Mouse (Mus musculus): ENCODE data around the gene Edf1. TPM values are rescaled to one million over a fixed set of nuclear protein-coding genes. Genes with fewer than 3 reads are reported as not detected.

Gene Edf1
- 344 and 364 TPM in 2 replicates for polyA plus RNA-seq (2016; fragmentation: Nextera tagmentation; extraction: Ambion mirVana)

DNA sequence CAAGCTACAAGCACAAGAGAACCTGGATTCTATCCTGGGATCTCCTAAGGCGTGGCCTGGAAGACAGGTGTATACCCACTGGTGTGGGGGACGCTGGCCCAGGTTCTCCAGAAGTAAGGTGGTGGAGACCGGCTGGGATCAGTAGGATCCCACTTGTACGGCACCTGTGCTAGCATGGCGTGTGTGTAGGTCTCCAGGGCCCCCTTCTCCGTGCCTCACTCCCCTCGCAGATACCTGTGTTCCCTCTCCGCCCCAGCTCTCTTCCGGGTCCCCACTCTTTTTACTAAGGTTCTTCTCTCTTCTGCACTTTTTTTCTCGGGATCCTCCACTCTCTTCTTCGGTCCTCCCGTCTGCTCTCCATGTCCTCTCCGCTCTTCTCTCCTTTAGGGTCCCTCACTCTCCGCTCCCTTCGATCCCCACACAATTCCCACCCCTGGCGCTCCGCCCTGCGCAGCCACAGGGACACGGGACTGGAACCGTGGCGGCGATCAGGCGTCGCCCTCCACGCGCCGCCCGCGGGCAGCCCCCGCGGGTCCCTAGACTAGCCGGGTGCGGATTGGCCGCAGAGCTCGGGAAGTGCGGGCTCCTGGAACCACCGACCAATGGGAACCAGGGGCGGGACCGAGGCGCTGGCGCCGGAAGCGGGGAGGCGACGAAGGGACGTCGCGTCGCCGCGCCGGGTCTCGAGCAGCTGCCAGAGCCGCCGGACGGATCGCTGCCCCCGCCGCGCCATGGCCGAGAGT, at the start of gene Edf1:
Edf1 (plus strand) TSS at position 627 of the 743 bp plus-strand sequence.
- no peaks in the 10 kb centered on the region for H3K9me3 ChIP-seq (replicated peaks)
- under 1% methylated on average over 61 of the region's 61 CpGs for WGBS
- peaks cover 28% of the 10 kb centered on the region for H3K4me1 ChIP-seq
- peak within 1 kb of the TSS; percentile 94 for H3K27ac ChIP-seq (replicated peaks)
- H3K27me3 ChIP-seq (ENCODE audit: low read depth, poor library complexity, severe bottlenecking): no peaks in the 10 kb centered on the region
- peak within 1 kb of the TSS; percentile 95 for H3K4me3 ChIP-seq
- peaks cover 30% of the 10 kb centered on the region for H3K36me3 ChIP-seq
- peak; percentile 95 for DNase-seq (ENCODE audit: low spot score)

GRCm38 (mm10) chr2:25509912-25510311, 47.7 kb upstream of the Edf1 start:
- 61% methylated on average over 3 of the region's 3 CpGs for WGBS
- Histone ChIP-seq H3K27me3 (ENCODE audit: low read depth, poor library complexity, severe bottlenecking) (no peaks in the 10 kb centered on the region), H3K4me1 (no peaks in the 10 kb centered on the region), H3K9me3 (replicated peaks) (no peaks in the 10 kb centered on the region), H3K27ac (replicated peaks) (no peak overlapping the region), H3K36me3 (peaks cover 14% of the 10 kb centered on the region), H3K4me3 (no peak overlapping the region)
- DNase-seq (ENCODE audit: low spot score): no peak

DNA sequence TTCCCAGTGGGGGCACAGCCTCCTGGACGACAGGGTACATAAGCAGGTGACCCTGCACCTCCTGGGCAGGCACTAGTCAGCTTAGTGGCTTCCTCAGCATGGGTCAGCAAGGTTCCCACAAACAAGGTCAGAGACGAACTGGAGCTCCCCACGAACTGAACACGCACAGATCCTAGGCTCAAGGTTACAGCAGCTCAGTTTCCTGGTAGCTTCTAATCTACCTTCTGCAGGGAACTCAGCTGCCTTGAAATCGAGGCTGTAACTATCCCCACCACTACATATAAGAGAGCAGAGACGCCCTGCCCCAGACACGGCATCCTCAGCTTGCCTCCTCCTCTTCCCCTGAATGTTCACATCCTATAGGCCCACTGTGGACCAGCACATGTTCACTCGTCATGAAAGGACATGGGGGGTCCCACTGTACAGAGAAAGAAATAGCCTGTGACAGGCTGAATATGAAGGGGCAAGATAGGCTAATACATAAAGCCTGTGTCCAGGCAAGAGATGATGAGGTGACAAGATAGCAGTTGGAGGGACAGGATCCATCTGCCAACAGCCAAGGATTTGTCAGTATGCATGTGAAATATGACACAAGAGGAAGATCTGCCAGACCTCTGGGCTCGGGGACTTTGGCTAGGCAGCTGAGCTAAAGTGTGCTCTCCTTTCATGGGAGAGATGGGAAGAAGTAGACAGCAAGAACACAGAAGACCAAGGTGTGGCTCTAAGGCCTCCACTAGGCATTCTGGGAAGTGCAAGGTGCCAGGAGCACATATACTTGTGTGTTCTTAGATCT, 30.9 kb upstream of the Edf1 start:
- Histone ChIP-seq H3K9me3 (replicated peaks) (no peaks in the 10 kb centered on the region), H3K4me1 (no peaks in the 10 kb centered on the region), H3K27me3 (ENCODE audit: low read depth, poor library complexity, severe bottlenecking) (no peaks in the 10 kb centered on the region), H3K27ac (replicated peaks) (no peak overlapping the region), H3K4me3 (no peak overlapping the region), H3K36me3 (peaks cover 98% of the 10 kb centered on the region)
- DNase-seq (ENCODE audit: low spot score): no peak
- WGBS: 90% methylated on average over 9 of the region's 9 CpGs

DNA sequence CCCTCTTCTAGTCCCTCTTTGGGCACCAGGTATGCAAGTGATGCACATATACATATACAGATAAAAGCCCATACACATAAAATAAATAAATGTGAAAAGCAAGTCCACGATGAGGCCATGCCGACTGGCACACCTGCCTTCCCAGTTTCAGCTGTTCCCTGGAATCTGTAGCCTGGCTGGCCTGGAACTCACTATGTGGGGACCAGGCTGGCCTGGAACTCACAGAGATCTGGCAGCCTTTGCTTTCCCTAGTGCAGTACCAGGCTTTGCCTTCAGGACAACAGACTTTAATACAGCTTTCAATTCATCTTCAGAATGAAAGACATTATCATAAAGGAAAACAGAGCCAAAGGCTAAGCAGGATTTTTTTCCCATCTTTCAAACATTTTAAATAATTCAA, 23.9 kb upstream of the Edf1 start:
- H3K27me3 ChIP-seq (ENCODE audit: low read depth, poor library complexity, severe bottlenecking): no peaks in the 10 kb centered on the region
- 98% methylated on average over 2 of the region's 2 CpGs for WGBS
- peaks cover 98% of the 10 kb centered on the region for H3K36me3 ChIP-seq
- H3K4me1 ChIP-seq: no peaks in the 10 kb centered on the region
- no peak for DNase-seq (ENCODE audit: low spot score)
- H3K4me3 ChIP-seq: no peak overlapping the region
- H3K9me3 ChIP-seq (replicated peaks): no peaks in the 10 kb centered on the region
- H3K27ac ChIP-seq (replicated peaks): no peak overlapping the region

- whole genome bisulfite sequencing: 89% methylated on average over 3 of the region's 3 CpGs
Measured at GRCm38 (mm10) chr2:25534178-25534865, 23.3 kb upstream of the Edf1 start.

GRCm38 (mm10) chr2:25534866-25535182, 22.8 kb upstream of the Edf1 start:
- H3K9me3 ChIP-seq (replicated peaks): no peaks in the 10 kb centered on the region
- no peaks in the 10 kb centered on the region for H3K4me1 ChIP-seq
- H3K36me3 ChIP-seq: peaks cover 95% of the 10 kb centered on the region
- 93% methylated on average over 2 of the region's 2 CpGs for WGBS
- no peak for DNase-seq (ENCODE audit: low spot score)
- H3K27me3 ChIP-seq (ENCODE audit: low read depth, poor library complexity, severe bottlenecking): no peaks in the 10 kb centered on the region
- H3K4me3 ChIP-seq: no peak overlapping the region
- no peak overlapping the region for H3K27ac ChIP-seq (replicated peaks)

More at GRCm38 (mm10) chr2:25534178-25534865, 23.3 kb upstream of the Edf1 start:
- Histone ChIP-seq H3K27me3 (ENCODE audit: low read depth, poor library complexity, severe bottlenecking) (no peaks in the 10 kb centered on the region), H3K27ac (replicated peaks) (no peak overlapping the region), H3K4me3 (no peak overlapping the region), H3K9me3 (replicated peaks) (no peaks in the 10 kb centered on the region), H3K4me1 (no peaks in the 10 kb centered on the region), H3K36me3 (peaks cover 95% of the 10 kb centered on the region)
- DNase-seq (ENCODE audit: low spot score): no peak

- H3K27ac ChIP-seq (replicated peaks): no peak overlapping the region
- no peaks in the 10 kb centered on the region for H3K27me3 ChIP-seq (ENCODE audit: low read depth, poor library complexity, severe bottlenecking)
- no peaks in the 10 kb centered on the region for H3K9me3 ChIP-seq (replicated peaks)
- H3K4me1 ChIP-seq: peaks cover under 1% of the 10 kb centered on the region; the same call in 1 of the 2 replicates
- 93% methylated on average over 8 of the region's 8 CpGs for WGBS
- H3K4me3 ChIP-seq: no peak overlapping the region
- H3K36me3 ChIP-seq: peaks cover 78% of the 10 kb centered on the region
- DNase-seq (ENCODE audit: low spot score): no peak
Measured at GRCm38 (mm10) chr2:25536531-25536930, 21.1 kb upstream of the Edf1 start.

- 97% methylated on average over 4 of the region's 4 CpGs for WGBS
- no peaks in the 10 kb centered on the region for H3K9me3 ChIP-seq (replicated peaks)
- DNase-seq (ENCODE audit: low spot score): no peak
- no peaks in the 10 kb centered on the region for H3K27me3 ChIP-seq (ENCODE audit: low read depth, poor library complexity, severe bottlenecking)
- H3K4me3 ChIP-seq: no peak overlapping the region
- peaks cover 42% of the 10 kb centered on the region for H3K36me3 ChIP-seq
- H3K4me1 ChIP-seq: peaks cover 17% of the 10 kb centered on the region
- H3K27ac ChIP-seq (replicated peaks): no peak overlapping the region
Measured at GRCm38 (mm10) chr2:25540541-25540948, 17.1 kb upstream of the Edf1 start.

DNA sequence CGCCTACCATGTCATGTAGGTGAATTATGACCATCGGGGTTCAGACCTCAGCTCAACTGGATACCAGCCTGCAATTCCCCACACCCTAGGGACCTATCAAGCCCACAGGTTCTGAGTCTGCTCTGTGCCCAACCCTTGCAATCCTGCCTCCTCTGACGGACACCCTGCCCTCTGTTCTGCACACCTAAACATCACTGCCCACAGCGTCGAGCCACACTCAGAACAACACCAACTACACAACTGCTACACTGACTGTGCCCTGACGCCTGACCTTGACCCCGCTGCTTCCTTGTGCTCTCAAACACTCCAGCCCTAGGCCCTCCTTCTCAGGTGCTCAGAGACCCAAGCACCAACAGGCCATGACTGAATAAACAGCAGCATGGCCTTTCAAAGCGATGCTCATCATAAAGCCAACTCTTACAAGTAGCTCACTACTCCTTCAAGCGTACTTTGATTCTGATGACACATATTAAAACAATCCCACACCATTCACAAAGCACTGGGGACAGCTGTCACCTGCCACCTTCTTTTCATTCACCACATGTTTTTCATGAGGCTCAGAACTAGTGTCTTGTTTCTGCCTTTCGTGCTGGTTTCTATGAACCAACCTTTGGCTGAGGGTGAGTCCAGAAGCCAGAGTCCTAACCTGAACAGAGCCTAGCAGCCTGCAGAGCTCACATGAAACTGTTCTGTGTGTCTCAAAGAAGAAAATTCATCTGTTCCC, 15.8 kb upstream of the Edf1 start:
- Histone ChIP-seq H3K4me1 (peaks cover 26% of the 10 kb centered on the region), H3K4me3 (no peak overlapping the region), H3K9me3 (replicated peaks) (no peaks in the 10 kb centered on the region), H3K36me3 (peaks cover 29% of the 10 kb centered on the region), H3K27me3 (ENCODE audit: low read depth, poor library complexity, severe bottlenecking) (no peaks in the 10 kb centered on the region), H3K27ac (replicated peaks) (no peak overlapping the region)
- WGBS: 92% methylated on average over 10 of the region's 10 CpGs
- no peak for DNase-seq (ENCODE audit: low spot score)

GRCm38 (mm10) chr2:25545996-25546810, 11.4 kb upstream of the Edf1 start:
- H3K9me3 ChIP-seq (replicated peaks): no peaks in the 10 kb centered on the region
- H3K4me3 ChIP-seq: peak overlapping the region; percentile 80
- peaks cover 32% of the 10 kb centered on the region for H3K4me1 ChIP-seq
- H3K36me3 ChIP-seq: 0 out of 2 replicates have a peak, but pooled peaks cover 3% of the 10 kb centered on the region
- WGBS: 9% methylated on average over 43 of the region's 43 CpGs
- DNase-seq (ENCODE audit: low spot score): no peak
- no peaks in the 10 kb centered on the region for H3K27me3 ChIP-seq (ENCODE audit: low read depth, poor library complexity, severe bottlenecking)
- H3K27ac ChIP-seq (replicated peaks): peak overlapping the region; percentile 92

- Histone ChIP-seq H3K4me3 (peak within 1 kb of the TSS; percentile 80), H3K36me3 (0 out of 2 replicates have a peak, but pooled peaks cover 3% of the 10 kb centered on the region), H3K4me1 (peaks cover 28% of the 10 kb centered on the region), H3K27me3 (ENCODE audit: low read depth, poor library complexity, severe bottlenecking) (no peaks in the 10 kb centered on the region), H3K9me3 (replicated peaks) (no peaks in the 10 kb centered on the region), H3K27ac (replicated peaks) (peak within 1 kb of the TSS; percentile 92)
- DNase-seq (ENCODE audit: low spot score): peak; percentile 99
- 3% methylated on average over 48 of the region's 48 CpGs for WGBS
Measured at GRCm38 (mm10) chr2:25546811-25547491, 10.7 kb upstream of the Edf1 start, which contains the start of gene Traf2. TSS of gene Traf2 (minus strand) at chr2:25546940.

Data from midbrain, embryonic 10.5 days (tissue).